Mouse (Mus musculus): ENCODE data around the gene Clstn2. TPM values are rescaled to one million over a fixed set of nuclear protein-coding genes. Genes with fewer than 3 reads are reported as not detected.

Gene Clstn2
- total and polyA plus RNA-seq, 2 experiments: 0.28 to 0.31 TPM

DNA sequence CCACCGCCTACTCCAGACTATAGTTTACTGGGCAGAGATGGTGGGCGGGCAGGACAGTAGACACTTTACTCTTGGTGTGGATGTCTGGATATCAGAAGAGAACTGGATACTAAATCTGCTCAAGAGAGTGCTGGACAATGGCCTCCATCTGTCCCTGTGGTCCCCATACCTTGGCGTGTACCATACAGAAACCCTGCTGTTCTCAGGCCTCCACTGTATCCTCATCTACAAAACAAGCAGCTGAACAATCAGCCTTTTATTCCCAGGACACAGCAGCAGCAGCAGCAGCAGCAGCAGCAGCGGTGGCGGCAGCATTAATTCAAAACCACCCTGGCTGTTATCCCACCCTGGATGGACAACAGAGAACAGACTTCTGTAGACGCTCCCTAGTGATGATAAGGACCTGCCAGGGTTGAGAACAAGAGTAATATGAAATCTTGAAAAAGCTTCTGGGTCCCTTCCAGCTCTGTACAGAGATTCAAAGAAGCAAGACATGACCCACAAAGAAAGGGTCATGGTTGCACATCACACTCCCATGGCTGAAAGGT lies 404.5 kb downstream of the Clstn2 start:
- Histone ChIP-seq H3K4me3 (ENCODE audit: insufficient read depth, low read depth, low read length) (no peak overlapping the region), H3K27ac (replicated peaks; ENCODE audit: insufficient read depth, low read depth, low read length) (no peak overlapping the region), H3K27me3 (ENCODE audit: control insufficient read depth, insufficient read depth, low read length) (no peaks in the 10 kb centered on the region), H3K9ac (ENCODE audit: low read depth, low read length) (no peak overlapping the region), H3K36me3 (ENCODE audit: control insufficient read depth, insufficient read depth, low read length) (no peaks in the 10 kb centered on the region), H3K4me1 (ENCODE audit: control insufficient read depth, insufficient read depth, low read length) (no peaks in the 10 kb centered on the region), H3K79me2 (ENCODE audit: control insufficient read depth, insufficient read depth, low read length) (no peaks in the 10 kb centered on the region)
- TF ChIP-seq CTCF (IDR thresholded peaks at IDR 0.05; ENCODE audit: low read depth, low read length) (no peak), POLR2A (IDR thresholded peaks at IDR 0.05; ENCODE audit: extremely low read depth, insufficient read depth, low read length) (no peak)
- WGBS: 84% methylated on average over 6 of the region's 6 CpGs
- DNase-seq (ENCODE audit: extremely low read depth, low read depth, low spot score): no peak

GRCm38 (mm10) chr9:97627916-97628315 lies 405.1 kb downstream of the Clstn2 start:
- H3K9ac ChIP-seq (ENCODE audit: low read depth, low read length): no peak overlapping the region
- no peak overlapping the region for H3K27ac ChIP-seq (replicated peaks; ENCODE audit: insufficient read depth, low read depth, low read length)
- DNase-seq (ENCODE audit: extremely low read depth, low read depth, low spot score): no peak
- H3K4me3 ChIP-seq (ENCODE audit: insufficient read depth, low read depth, low read length): no peak overlapping the region
- no peak for TF ChIP-seq POLR2A (IDR thresholded peaks at IDR 0.05; ENCODE audit: extremely low read depth, insufficient read depth, low read length)
- no peak for TF ChIP-seq CTCF (IDR thresholded peaks at IDR 0.05; ENCODE audit: low read depth, low read length)
- H3K27me3 ChIP-seq (ENCODE audit: control insufficient read depth, insufficient read depth, low read length): no peaks in the 10 kb centered on the region
- H3K79me2 ChIP-seq (ENCODE audit: control insufficient read depth, insufficient read depth, low read length): no peaks in the 10 kb centered on the region
- 92% methylated on average over 3 of the region's 3 CpGs for WGBS
- H3K4me1 ChIP-seq (ENCODE audit: control insufficient read depth, insufficient read depth, low read length): no peaks in the 10 kb centered on the region
- H3K36me3 ChIP-seq (ENCODE audit: control insufficient read depth, insufficient read depth, low read length): no peaks in the 10 kb centered on the region

- WGBS: 77% methylated on average over 7 of the region's 7 CpGs
- Histone ChIP-seq H3K27ac (replicated peaks; ENCODE audit: insufficient read depth, low read depth, low read length) (no peak overlapping the region), H3K27me3 (ENCODE audit: control insufficient read depth, insufficient read depth, low read length) (no peaks in the 10 kb centered on the region), H3K9ac (ENCODE audit: low read depth, low read length) (no peak overlapping the region), H3K4me1 (ENCODE audit: control insufficient read depth, insufficient read depth, low read length) (no peaks in the 10 kb centered on the region), H3K4me3 (ENCODE audit: insufficient read depth, low read depth, low read length) (no peak overlapping the region), H3K36me3 (ENCODE audit: control insufficient read depth, insufficient read depth, low read length) (no peaks in the 10 kb centered on the region), H3K79me2 (ENCODE audit: control insufficient read depth, insufficient read depth, low read length) (no peaks in the 10 kb centered on the region)
- no peak for DNase-seq (ENCODE audit: extremely low read depth, low read depth, low spot score)
- no peak for TF ChIP-seq CTCF (IDR thresholded peaks at IDR 0.05; ENCODE audit: low read depth, low read length)
- no peak for TF ChIP-seq POLR2A (IDR thresholded peaks at IDR 0.05; ENCODE audit: extremely low read depth, insufficient read depth, low read length)
These were observed 422.4 kb downstream of the Clstn2 start for GRCm38 (mm10) chr9:97610566-97610965.

DNA sequence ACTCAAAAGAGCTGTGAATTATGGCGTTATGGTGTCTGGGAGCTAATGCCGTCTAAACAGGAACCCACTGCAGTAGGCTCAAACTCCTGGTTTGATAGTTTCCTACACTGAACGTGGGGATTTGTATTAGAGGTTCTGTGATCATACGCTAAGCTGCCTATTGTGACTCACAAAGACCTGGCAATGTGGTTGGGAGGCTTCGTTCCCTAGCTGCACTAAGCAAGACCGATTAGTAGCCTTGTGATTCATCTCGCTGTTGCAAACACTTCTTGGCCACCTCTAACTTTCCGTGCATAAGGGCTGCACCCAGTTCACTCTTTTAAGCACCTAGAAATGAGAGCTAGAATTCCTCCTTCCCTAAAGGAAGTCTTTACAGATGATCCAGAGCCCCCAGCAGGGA lies 429.3 kb downstream of the Clstn2 start:
- DNase-seq (ENCODE audit: extremely low read depth, low read depth, low spot score): no peak
- Histone ChIP-seq H3K27me3 (ENCODE audit: control insufficient read depth, insufficient read depth, low read length) (no peaks in the 10 kb centered on the region), H3K4me3 (ENCODE audit: insufficient read depth, low read depth, low read length) (no peak overlapping the region), H3K27ac (replicated peaks; ENCODE audit: insufficient read depth, low read depth, low read length) (no peak overlapping the region), H3K79me2 (ENCODE audit: control insufficient read depth, insufficient read depth, low read length) (no peaks in the 10 kb centered on the region), H3K36me3 (ENCODE audit: control insufficient read depth, insufficient read depth, low read length) (no peaks in the 10 kb centered on the region), H3K9ac (ENCODE audit: low read depth, low read length) (no peak overlapping the region), H3K4me1 (ENCODE audit: control insufficient read depth, insufficient read depth, low read length) (no peaks in the 10 kb centered on the region)
- TF ChIP-seq POLR2A (IDR thresholded peaks at IDR 0.05; ENCODE audit: extremely low read depth, insufficient read depth, low read length) (no peak), CTCF (IDR thresholded peaks at IDR 0.05; ENCODE audit: low read depth, low read length) (no peak)
- 77% methylated on average over 8 of the region's 8 CpGs for WGBS

- Histone ChIP-seq H3K27me3 (ENCODE audit: control insufficient read depth, insufficient read depth, low read length) (no peaks in the 10 kb centered on the region), H3K36me3 (ENCODE audit: control insufficient read depth, insufficient read depth, low read length) (no peaks in the 10 kb centered on the region), H3K4me3 (ENCODE audit: insufficient read depth, low read depth, low read length) (no peak overlapping the region), H3K9ac (ENCODE audit: low read depth, low read length) (no peak overlapping the region), H3K27ac (replicated peaks; ENCODE audit: insufficient read depth, low read depth, low read length) (no peak overlapping the region), H3K4me1 (ENCODE audit: control insufficient read depth, insufficient read depth, low read length) (no peaks in the 10 kb centered on the region), H3K79me2 (ENCODE audit: control insufficient read depth, insufficient read depth, low read length) (no peaks in the 10 kb centered on the region)
- no peak for DNase-seq (ENCODE audit: extremely low read depth, low read depth, low spot score)
- TF ChIP-seq POLR2A (IDR thresholded peaks at IDR 0.05; ENCODE audit: extremely low read depth, insufficient read depth, low read length) (no peak), CTCF (IDR thresholded peaks at IDR 0.05; ENCODE audit: low read depth, low read length) (no peak)
- WGBS: 76% methylated on average over 5 of the region's 5 CpGs
These were observed 430.5 kb downstream of the Clstn2 start for GRCm38 (mm10) chr9:97602476-97602875.

DNA sequence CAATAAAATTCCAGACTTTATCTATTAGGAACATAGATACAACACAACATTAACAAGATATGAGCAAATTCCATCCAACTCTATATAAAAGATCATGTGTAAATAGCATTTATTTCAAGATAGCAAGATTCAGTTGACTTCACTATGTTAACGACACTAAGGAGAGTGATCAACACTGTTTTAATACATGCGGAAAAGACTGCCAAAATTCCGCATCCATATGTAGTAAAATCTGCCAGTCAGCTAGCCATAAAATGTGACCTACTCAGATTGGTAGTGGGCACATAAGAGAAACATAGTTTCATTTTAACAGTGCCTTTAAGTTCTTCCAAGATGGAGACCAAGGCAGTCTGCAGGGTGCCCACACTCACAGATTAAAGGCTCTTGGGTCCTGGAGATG lies 434.0 kb downstream of the Clstn2 start:
- H3K4me3 ChIP-seq (ENCODE audit: insufficient read depth, low read depth, low read length): no peak overlapping the region
- H3K79me2 ChIP-seq (ENCODE audit: control insufficient read depth, insufficient read depth, low read length): no peaks in the 10 kb centered on the region
- WGBS: 94% methylated on average over 3 of the region's 3 CpGs
- no peaks in the 10 kb centered on the region for H3K36me3 ChIP-seq (ENCODE audit: control insufficient read depth, insufficient read depth, low read length)
- H3K9ac ChIP-seq (ENCODE audit: low read depth, low read length): no peak overlapping the region
- H3K27ac ChIP-seq (replicated peaks; ENCODE audit: insufficient read depth, low read depth, low read length): no peak overlapping the region
- no peak for TF ChIP-seq CTCF (IDR thresholded peaks at IDR 0.05; ENCODE audit: low read depth, low read length)
- no peak for TF ChIP-seq POLR2A (IDR thresholded peaks at IDR 0.05; ENCODE audit: extremely low read depth, insufficient read depth, low read length)
- H3K27me3 ChIP-seq (ENCODE audit: control insufficient read depth, insufficient read depth, low read length): no peaks in the 10 kb centered on the region
- DNase-seq (ENCODE audit: extremely low read depth, low read depth, low spot score): no peak
- H3K4me1 ChIP-seq (ENCODE audit: control insufficient read depth, insufficient read depth, low read length): no peaks in the 10 kb centered on the region

All from liver, adult 2 months (tissue).